Mouse (Mus musculus) myocyte (in vitro differentiated cells): ENCODE data around the gene Tpcn2.

Experiments
- E2F4 ChIP-seq: IDR thresholded peaks from one replicate; pipeline ENCODE4 v1.6.1; 2011; ENCODE audit warnings: mild to moderate bottlenecking, control low read depth, moderate library complexity; ENCODE audit not compliant: insufficient read depth
- POLR2A ChIP-seq: IDR thresholded peaks from one replicate; pipeline ENCODE4 v1.6.1; 2011; ENCODE audit warnings: low read depth, mild to moderate bottlenecking, control low read depth, moderate library complexity; ENCODE audit not compliant: insufficient read length
- POLR2AphosphoS2 ChIP-seq: IDR thresholded peaks from one replicate; pipeline ENCODE4 v1.6.1; 2011; ENCODE audit warnings: low read depth, control low read depth; ENCODE audit not compliant: insufficient read length

DNA sequence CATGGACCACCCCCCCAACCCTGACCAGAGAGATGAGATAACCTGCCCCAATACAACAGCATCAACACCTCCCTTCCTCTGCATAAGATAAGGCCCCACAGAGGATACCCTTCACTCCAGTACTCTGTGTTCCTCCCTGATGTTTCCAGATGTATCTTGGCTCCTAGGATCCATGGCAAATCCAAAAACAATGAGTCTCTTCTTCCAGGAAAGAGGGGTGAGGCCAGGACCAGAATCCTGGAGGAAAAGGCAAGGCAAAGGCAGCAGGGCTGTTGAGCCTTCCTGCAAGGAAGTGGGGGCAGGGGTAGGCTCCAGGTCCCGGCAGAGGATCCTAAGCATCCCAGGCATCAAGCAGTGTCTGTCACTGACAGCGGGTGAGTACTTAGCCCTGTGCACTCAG lies 62.5 kb downstream of the Tpcn2 start:
- no peak for TF ChIP-seq POLR2A
- no peak for TF ChIP-seq POLR2AphosphoS2
- no peak for TF ChIP-seq E2F4
